Comparison of ENCODE assay signal across 8 mouse cellular contexts in genomic region chr12:72854377-72855032, GRCm38 (mm10).
DNase-seq lines count a peak whose midpoint lies in the region; ATAC-seq and TF ChIP-seq lines count a peak whose summit lies in the region.

No protein-coding gene starts in this region.

- no peaks in the 10 kb centered on the region for H3K27me3 ChIP-seq in ES-Bruce4 (ENCODE audit: control insufficient read depth, insufficient read depth, low read length, poor library complexity, severe bottlenecking)
- peaks cover 58% of the 10 kb centered on the region for H3K27me3 ChIP-seq in heart, postnatal 0 days (ENCODE audit: control insufficient read depth, insufficient read depth, low read length)
- peaks cover 28% of the 10 kb centered on the region for H3K27me3 ChIP-seq in liver, embryonic 16.5 days (ENCODE audit: control insufficient read depth, insufficient read depth, low read depth, low read length)

- H3K4me2 ChIP-seq in heart, postnatal 0 days (ENCODE audit: low read depth, low read length), result peak overlapping the region; percentile 40
- H3K4me2 ChIP-seq in liver, embryonic 16.5 days (ENCODE audit: low read depth, low read length), result 0 out of 2 replicates have a peak overlapping the region, but pooled peaks have one; percentile 1

- peak; percentile 83 for TF ChIP-seq EP300 in ES-Bruce4 (IDR thresholded peaks at IDR 0.05; ENCODE audit: insufficient read depth, low read depth, low read length)
- TF ChIP-seq EP300 in heart, postnatal 0 days (IDR thresholded peaks at IDR 0.05; ENCODE audit: low read depth), result no peak

- ATAC-seq in heart, postnatal 0 days (ENCODE audit: insufficient read depth, low read depth), result no peak
- ATAC-seq in liver, embryonic 16.5 days (ENCODE audit: low read depth), result no peak

- H3K27ac ChIP-seq in ES-Bruce4 (ENCODE audit: insufficient read depth, low read length), result peak overlapping the region; percentile 81
- H3K27ac ChIP-seq in heart, postnatal 0 days (ENCODE audit: low read depth), result no peak overlapping the region
- no peak overlapping the region for H3K27ac ChIP-seq in liver, embryonic 16.5 days (ENCODE audit: low read length)

- peak; percentile 23 for DNase-seq in adrenal gland, postnatal 14 days
- DNase-seq in adrenal gland, postnatal 4 days (ENCODE audit: low spot score in 2 of 2), result no peak
- DNase-seq in heart, postnatal 0 days (ENCODE audit: low spot score), result no peak
- DNase-seq in left cerebral cortex, adult 8-10 months (ENCODE audit: low spot score in 2 of 2), result no peak
- no peak for DNase-seq in ovary, postnatal 36 days (ENCODE audit: low spot score)
- no peak for DNase-seq in adrenal gland, adult 18-20 months (ENCODE audit: low spot score in 2 of 2)

- H3K4me3 ChIP-seq in ES-Bruce4 (ENCODE audit: low read depth, low read length), result no peak overlapping the region
- H3K4me3 ChIP-seq in heart, postnatal 0 days (ENCODE audit: low read depth, low read length), result peak overlapping the region; percentile 28
- H3K4me3 ChIP-seq in liver, embryonic 16.5 days (ENCODE audit: low read depth, low read length), result no peak overlapping the region

- no peak overlapping the region; the same call in 1 of the 2 replicates for H3K9ac ChIP-seq in ES-Bruce4 (ENCODE audit: low read depth, poor library complexity, severe bottlenecking)
- H3K9ac ChIP-seq in heart, postnatal 0 days (replicated peaks; ENCODE audit: low read depth, low read length), result no peak overlapping the region
- no peak overlapping the region for H3K9ac ChIP-seq in liver, embryonic 16.5 days (ENCODE audit: low read depth, low read length)

- H3K36me3 ChIP-seq in ES-Bruce4 (ENCODE audit: control insufficient read depth, insufficient read depth, low read length, poor library complexity, severe bottlenecking), result no peaks in the 10 kb centered on the region
- H3K36me3 ChIP-seq in heart, postnatal 0 days (replicated peaks; ENCODE audit: control insufficient read depth, insufficient read depth, low read length), result no peaks in the 10 kb centered on the region
- H3K36me3 ChIP-seq in liver, embryonic 16.5 days (ENCODE audit: control insufficient read depth, insufficient read depth), result no peaks in the 10 kb centered on the region

- no peak for TF ChIP-seq CTCF in ES-Bruce4 (IDR thresholded peaks at IDR 0.05; ENCODE audit: low read depth, low read length)
- no peak for TF ChIP-seq CTCF in heart, postnatal 0 days (IDR thresholded peaks at IDR 0.05; ENCODE audit: low read depth)

- no peaks in the 10 kb centered on the region for H3K9me3 ChIP-seq in ES-Bruce4 (replicated peaks; ENCODE audit: control insufficient read depth, insufficient read depth, low read length, poor library complexity, severe bottlenecking)
- no peaks in the 10 kb centered on the region for H3K9me3 ChIP-seq in heart, postnatal 0 days (replicated peaks; ENCODE audit: control insufficient read depth, low read length)
- H3K9me3 ChIP-seq in liver, embryonic 16.5 days (replicated peaks; ENCODE audit: control insufficient read depth, low read length), result no peaks in the 10 kb centered on the region

- 9% methylated on average over 19 of the region's 19 CpGs for WGBS in heart, postnatal 0 days
- 4% methylated on average over 19 of the region's 19 CpGs for WGBS in liver, embryonic 16.5 days (ENCODE audit: insufficient replicate concordance)

- no peaks in the 10 kb centered on the region for H3K4me1 ChIP-seq in ES-Bruce4 (ENCODE audit: control insufficient read depth, insufficient read depth, low read length)
- H3K4me1 ChIP-seq in heart, postnatal 0 days (ENCODE audit: control insufficient read depth, insufficient read depth), result no peaks in the 10 kb centered on the region
- no peaks in the 10 kb centered on the region for H3K4me1 ChIP-seq in liver, embryonic 16.5 days (ENCODE audit: control insufficient read depth, low read depth, low read length)

- TF ChIP-seq POLR2A in ES-Bruce4 (IDR thresholded peaks at IDR 0.05; ENCODE audit: insufficient read depth, low read length), result no peak
